In the genomic region with DNA sequence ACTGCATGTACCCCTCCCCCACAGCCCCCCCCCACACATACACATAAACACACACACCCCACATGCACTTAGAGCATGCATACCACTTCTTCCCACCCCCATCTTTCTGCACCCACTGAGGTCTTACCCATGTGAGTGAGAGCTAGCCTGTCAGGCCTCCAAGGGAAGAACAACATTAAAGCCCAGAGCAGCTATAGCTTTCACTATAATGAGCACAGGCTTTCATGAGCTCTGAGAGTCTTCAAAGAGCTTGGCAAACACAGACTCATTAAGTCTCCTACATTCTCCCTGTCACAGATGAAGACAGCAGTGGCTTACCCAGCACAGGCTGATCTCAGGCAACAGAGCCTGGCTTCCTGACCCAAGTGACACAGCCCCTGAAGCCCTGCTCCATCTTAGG, we compare ENCODE assay signal across 10 mouse cellular contexts.
DNase-seq lines count a peak whose midpoint lies in the region; ATAC-seq and TF ChIP-seq lines count a peak whose summit lies in the region.
"Had no signal": no experiment of that assay in that cellular context is flagged by ENCODE, and none has a peak within 500 bp of the region (broad histone marks: within the 10 kb centered on the region; RNA-seq: fewer than 3 reads in every experiment).

No protein-coding gene starts in this region.

- no peaks in the 10 kb centered on the region for H3K36me3 ChIP-seq in heart, embryonic 10.5 days
- no peaks in the 10 kb centered on the region for H3K36me3 ChIP-seq in midbrain, embryonic 14.5 days (ENCODE audit: control insufficient read depth, insufficient read depth, low read length)
- no peaks in the 10 kb centered on the region for H3K36me3 ChIP-seq in midbrain, embryonic 10.5 days
- no peaks in the 10 kb centered on the region for H3K36me3 ChIP-seq in embryonic facial prominence, embryonic 14.5 days (ENCODE audit: control insufficient read depth, insufficient read depth, low read length)
- H3K36me3 ChIP-seq in midbrain, postnatal 0 days (ENCODE audit: insufficient read depth, low read length) = no peaks in the 10 kb centered on the region

- TF ChIP-seq CTCF in midbrain, postnatal 0 days (IDR thresholded peaks at IDR 0.05) = no peak

- H3K9ac ChIP-seq in midbrain, embryonic 14.5 days (replicated peaks; ENCODE audit: low read length) = no peak overlapping the region
- no peak overlapping the region for H3K9ac ChIP-seq in embryonic facial prominence, embryonic 14.5 days (ENCODE audit: low read depth, low read length)
- H3K9ac ChIP-seq in midbrain, postnatal 0 days (replicated peaks; ENCODE audit: low read length, poor library complexity, severe bottlenecking) = no peak overlapping the region

- no peaks in the 10 kb centered on the region for H3K9me3 ChIP-seq in heart, embryonic 10.5 days
- H3K9me3 ChIP-seq in midbrain, embryonic 14.5 days (ENCODE audit: control insufficient read depth, low read length) = no peaks in the 10 kb centered on the region
- no peaks in the 10 kb centered on the region for H3K9me3 ChIP-seq in midbrain, embryonic 10.5 days (replicated peaks)
- H3K9me3 ChIP-seq in embryonic facial prominence, embryonic 14.5 days (ENCODE audit: control insufficient read depth, low read length) = no peaks in the 10 kb centered on the region
- H3K9me3 ChIP-seq in midbrain, postnatal 0 days (ENCODE audit: low read length) = 0 out of 2 replicates have a peak, but pooled peaks cover 3% of the 10 kb centered on the region

- H3K4me2 ChIP-seq in midbrain, embryonic 14.5 days (ENCODE audit: low read length) = no peak overlapping the region
- H3K4me2 ChIP-seq in embryonic facial prominence, embryonic 14.5 days (ENCODE audit: low read depth, low read length) = no peak overlapping the region
- H3K4me2 ChIP-seq in midbrain, postnatal 0 days (ENCODE audit: low read depth, low read length, poor library complexity, severe bottlenecking) = no peak overlapping the region

- intact Hi-C loops in heart, postnatal 36 days (cut with DNase I) = no loop called here

- H3K4me1 ChIP-seq in heart, embryonic 10.5 days = peaks cover 19% of the 10 kb centered on the region
- H3K4me1 ChIP-seq in midbrain, embryonic 14.5 days (ENCODE audit: control insufficient read depth, insufficient read depth, low read length) = no peaks in the 10 kb centered on the region
- peaks cover 17% of the 10 kb centered on the region for H3K4me1 ChIP-seq in midbrain, embryonic 10.5 days
- H3K4me1 ChIP-seq in embryonic facial prominence, embryonic 14.5 days (ENCODE audit: control insufficient read depth, insufficient read depth, low read length) = peaks cover 4% of the 10 kb centered on the region; the same call in 1 of the 2 replicates
- peaks cover 3% of the 10 kb centered on the region; the same call in 1 of the 2 replicates for H3K4me1 ChIP-seq in midbrain, postnatal 0 days (ENCODE audit: insufficient read depth, low read length)

- ATAC-seq in midbrain, embryonic 14.5 days (ENCODE audit: low FRiP score, low TSS enrichment) = no peak
- 0 out of 2 replicates have a peak, but pooled peaks have one; percentile 37 for ATAC-seq in embryonic facial prominence, embryonic 14.5 days (ENCODE audit: low read depth)
- ATAC-seq in midbrain, postnatal 0 days (ENCODE audit: low FRiP score) = peak; percentile 62
- ATAC-seq in megakaryocyte-erythroid progenitor cell, adult 5-6 weeks (replicated peaks; ENCODE audit: low FRiP score, low TSS enrichment, poor library complexity, severe bottlenecking) = no peak

- DNase-seq in heart, embryonic 10.5 days (ENCODE audit: low spot score) = no peak
- DNase-seq in heart, postnatal 36 days = no peak
- peak; percentile 31 for DNase-seq in midbrain, embryonic 14.5 days
- DNase-seq in midbrain, embryonic 10.5 days (ENCODE audit: low spot score) = no peak
- no peak for DNase-seq in embryonic facial prominence, embryonic 14.5 days (ENCODE audit: low spot score)
- DNase-seq in midbrain, postnatal 0 days (ENCODE audit: low spot score) = peak; percentile 35
- no peak for DNase-seq in urinary bladder, postnatal 4 days (ENCODE audit: low spot score in 2 of 2)
- DNase-seq: B cell, adult 2 months; left cerebral cortex, postnatal 4 days had no signal

- H3K4me3 ChIP-seq in heart, embryonic 10.5 days = no peak overlapping the region
- no peak overlapping the region for H3K4me3 ChIP-seq in midbrain, embryonic 14.5 days (replicated peaks; ENCODE audit: low read depth, low read length)
- no peak overlapping the region for H3K4me3 ChIP-seq in midbrain, embryonic 10.5 days
- no peak overlapping the region for H3K4me3 ChIP-seq in embryonic facial prominence, embryonic 14.5 days (ENCODE audit: low read depth, low read length)
- H3K4me3 ChIP-seq in midbrain, postnatal 0 days (ENCODE audit: low read depth, low read length) = no peak overlapping the region

- H3K27me3 ChIP-seq in heart, embryonic 10.5 days (ENCODE audit: insufficient read depth, poor library complexity, severe bottlenecking) = 0 out of 2 replicates have a peak, but pooled peaks cover 3% of the 10 kb centered on the region
- no peaks in the 10 kb centered on the region for H3K27me3 ChIP-seq in midbrain, embryonic 14.5 days (ENCODE audit: control insufficient read depth, insufficient read depth, low read length)
- no peaks in the 10 kb centered on the region for H3K27me3 ChIP-seq in midbrain, embryonic 10.5 days (ENCODE audit: low read depth, poor library complexity, severe bottlenecking)
- H3K27me3 ChIP-seq in embryonic facial prominence, embryonic 14.5 days (replicated peaks; ENCODE audit: control insufficient read depth, insufficient read depth, low read length) = no peaks in the 10 kb centered on the region
- no peaks in the 10 kb centered on the region for H3K27me3 ChIP-seq in midbrain, postnatal 0 days (ENCODE audit: insufficient read depth, low read length)

- peak overlapping the region; percentile 29; the same call in 1 of the 2 replicates for H3K27ac ChIP-seq in heart, embryonic 10.5 days
- no peak overlapping the region for H3K27ac ChIP-seq in midbrain, embryonic 14.5 days (replicated peaks; ENCODE audit: low read depth, low read length)
- no peak overlapping the region for H3K27ac ChIP-seq in midbrain, embryonic 10.5 days (replicated peaks)
- no peak overlapping the region for H3K27ac ChIP-seq in embryonic facial prominence, embryonic 14.5 days (replicated peaks; ENCODE audit: low read depth, low read length)
- 0 out of 2 replicates have a peak overlapping the region, but pooled peaks have one; percentile 38 for H3K27ac ChIP-seq in midbrain, postnatal 0 days (ENCODE audit: low read depth, low read length)

Comparison
In these comparisons a context has a peak if more than half of its experiments do, and no peak if none do; other contexts are left out.
1. DNase-seq: peak in midbrain, embryonic 14.5 days (single experiment) and midbrain, postnatal 0 days (single experiment); none in heart, embryonic 10.5 days (single experiment), heart, postnatal 36 days (0 of 2), midbrain, embryonic 10.5 days (single experiment), embryonic facial prominence, embryonic 14.5 days (single experiment) and urinary bladder, postnatal 4 days (0 of 2).
2. H3K27ac ChIP-seq: peak in heart, embryonic 10.5 days (single experiment) and midbrain, postnatal 0 days (single experiment); none in midbrain, embryonic 14.5 days (single experiment), midbrain, embryonic 10.5 days (single experiment) and embryonic facial prominence, embryonic 14.5 days (single experiment).
3. ATAC-seq: peak in embryonic facial prominence, embryonic 14.5 days (single experiment) and midbrain, postnatal 0 days (single experiment); none in midbrain, embryonic 14.5 days (single experiment) and megakaryocyte-erythroid progenitor cell, adult 5-6 weeks (single experiment).